Mouse (Mus musculus) cerebellum, postnatal 14 days (tissue): ENCODE data around the gene Trmt1l.
A peak's percentile ranks its signal among the peaks of the same experiment; 100 is the strongest.

Experiments
- DNase-seq, 2 experiments: peaks; one replicate each; pipeline ENCODE4 v3.0.0; 2021; ENCODE audit warnings: mixed read lengths in 2 of 2

The Trmt1l gene

GRCm38 (mm10) chr1:151495635-151496285 is 67.4 kb downstream of the Trmt1l start:
- no peak for DNase-seq

GRCm38 (mm10) chr1:151497028-151497427 is 68.7 kb downstream of the Trmt1l start:
- DNase-seq, result peak; percentile 53 to 79

- no peak for DNase-seq
Observed at GRCm38 (mm10) chr1:151497942-151498341, 69.6 kb downstream of the Trmt1l start.

- DNase-seq, result no peak
Observed at GRCm38 (mm10) chr1:151498381-151498780, 70.0 kb downstream of the Trmt1l start.

DNA sequence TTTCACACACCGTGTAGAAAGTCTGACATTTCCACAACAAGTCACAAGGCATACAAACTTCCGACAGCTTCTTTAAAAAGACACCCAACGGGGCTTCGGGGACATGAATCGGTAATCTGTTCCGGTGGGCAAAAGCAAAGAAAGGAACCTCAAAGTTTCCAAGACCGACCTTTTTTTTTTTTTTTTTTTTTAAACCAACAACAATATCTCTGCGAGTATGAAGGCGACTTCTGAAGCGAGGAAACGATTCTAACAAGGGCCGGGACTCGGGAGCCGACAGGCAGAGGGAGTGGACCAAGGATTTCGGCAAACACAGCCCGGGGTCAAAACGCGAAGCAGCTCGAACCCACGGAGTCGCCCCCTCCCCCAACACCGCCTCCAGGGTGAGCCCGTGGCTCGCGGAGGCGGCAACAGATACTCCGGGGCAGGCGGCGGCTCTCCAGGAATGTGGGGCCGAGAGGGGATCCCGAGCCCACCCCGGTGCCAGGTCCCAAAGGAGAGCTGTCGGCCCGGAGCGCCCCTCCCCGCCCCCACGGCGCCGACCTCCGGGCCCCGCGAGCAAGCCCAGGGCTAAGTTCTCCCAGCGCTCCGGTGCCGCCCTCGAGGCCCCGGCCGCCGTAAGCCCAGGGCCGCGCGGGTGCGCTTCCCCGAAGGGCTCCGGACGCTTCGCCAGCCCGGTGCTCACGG is 71.6 kb downstream of the Trmt1l start:
- peak; percentile 70 to 71 for DNase-seq

DNA sequence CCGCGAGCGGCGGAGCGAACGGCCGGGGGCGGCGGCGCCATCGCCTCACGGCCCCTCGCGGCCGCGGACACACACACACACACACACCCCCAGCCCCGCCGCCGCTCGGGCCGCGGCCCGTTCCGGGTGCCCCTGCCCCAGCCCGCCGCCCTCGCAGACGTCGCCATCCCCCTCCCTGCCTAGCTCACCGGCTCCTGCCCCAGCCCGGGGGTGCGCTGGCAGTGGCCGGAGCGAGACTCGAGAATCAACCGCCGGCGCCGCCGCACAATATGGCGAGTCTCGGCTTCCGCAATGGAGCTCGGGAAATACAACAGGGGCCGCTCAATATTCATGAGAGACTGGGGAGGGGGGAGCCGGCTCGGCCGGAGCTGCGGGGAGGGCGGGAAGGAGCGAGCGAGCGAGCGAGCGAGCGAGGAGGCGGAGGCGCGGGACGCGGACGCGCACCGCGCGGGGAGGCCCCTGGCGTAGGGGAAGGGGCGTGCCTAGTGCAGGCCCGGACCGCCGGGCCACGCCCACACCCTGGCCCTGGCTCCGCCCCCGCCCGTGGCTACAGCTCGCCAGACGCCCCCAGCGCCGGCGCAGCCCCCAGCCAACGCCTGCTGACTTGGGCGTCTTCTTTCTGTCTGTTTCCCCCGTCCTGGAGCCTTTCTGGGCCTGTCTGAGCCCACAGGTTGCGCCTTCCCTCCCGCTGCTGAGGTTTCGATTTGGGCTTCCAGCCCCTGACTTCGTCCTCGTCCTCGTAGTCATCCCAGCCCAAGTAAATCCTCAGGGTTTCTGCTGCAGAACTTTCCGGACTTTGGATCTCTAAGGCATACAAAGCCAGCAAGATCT is 72.4 kb downstream of the Trmt1l start, which contains the start of gene Rnf2:
TSS of gene Rnf2 (minus strand) at position 425 of the 831 bp plus-strand sequence.
- DNase-seq, result peak; percentile 90 to 94
